Mouse (Mus musculus) myocyte (in vitro differentiated cells): ENCODE results near the gene Olfr373.

Experiments used
- CEBPB ChIP-seq: IDR thresholded peaks from 2 replicates; pipeline ENCODE4 v1.6.1; 2011; ENCODE audit warnings: mild to moderate bottlenecking, moderate library complexity; ENCODE audit not compliant: poor library complexity, insufficient read depth, severe bottlenecking
- MYOD1 ChIP-seq, 3 experiments: IDR thresholded peaks; one replicate each; pipeline ENCODE4 v1.6.1; 2011; ENCODE audit warnings: control low read depth in 2 of 3, low read depth in 2 of 3, mild to moderate bottlenecking in 2 of 3, moderate library complexity in 1 of 3; ENCODE audit not compliant: insufficient read length in 2 of 3, control insufficient read depth in 1 of 3
- MYOG ChIP-seq, 3 experiments: IDR thresholded peaks; one replicate each; pipeline ENCODE4 v1.6.1; 2011; ENCODE audit warnings: control low read depth in 2 of 3, low read depth in 2 of 3, mild to moderate bottlenecking in 2 of 3; ENCODE audit not compliant: insufficient read length in 2 of 3, control insufficient read depth in 1 of 3, insufficient read depth in 1 of 3
- POLR2A ChIP-seq: IDR thresholded peaks from one replicate; pipeline ENCODE4 v1.6.1; 2011; ENCODE audit warnings: low read depth, mild to moderate bottlenecking, control low read depth, moderate library complexity; ENCODE audit not compliant: insufficient read length
- USF1 ChIP-seq: IDR thresholded peaks from one replicate; pipeline ENCODE4 v1.6.1; 2011; ENCODE audit warnings: low read depth, mild to moderate bottlenecking, control low read depth, moderate library complexity

DNA sequence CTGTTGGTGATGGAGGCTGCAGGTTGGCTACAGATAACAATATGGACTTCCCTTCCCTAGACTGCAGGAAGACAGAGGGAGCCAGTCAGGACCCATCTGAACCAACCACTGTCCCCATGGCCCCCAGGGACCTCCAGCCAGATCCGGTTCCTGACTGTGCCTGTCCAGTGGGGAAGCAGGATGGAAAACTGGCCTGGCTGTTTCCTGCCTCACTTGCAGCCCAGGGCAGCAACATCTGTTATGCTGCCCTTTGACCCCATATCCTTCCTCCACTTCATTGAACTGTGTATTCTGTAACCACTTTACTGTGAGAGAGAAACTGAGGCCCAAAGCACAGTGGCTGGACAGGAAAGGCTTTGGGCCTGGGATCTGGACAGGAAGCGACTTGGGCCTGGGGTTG, 48.3 kb downstream of the Olfr373 start:
- TF ChIP-seq CEBPB (no peak), POLR2A (no peak), MYOG (IDR thresholded peaks at IDR 0.05; ENCODE audit: control insufficient read depth in 1 of 3, insufficient read depth in 1 of 3, insufficient read length in 2 of 3, low read depth in 2 of 3) (no peak), MYOD1 (IDR thresholded peaks at IDR 0.05; ENCODE audit: control insufficient read depth in 1 of 3, insufficient read length in 2 of 3, low read depth in 2 of 3) (no peak), USF1 (no peak)
